Mouse (Mus musculus) G1E (cell line): ENCODE data around the gene Med19. TPM values are rescaled to one million over a fixed set of nuclear protein-coding genes. Genes with fewer than 3 reads are reported as not detected.

Experiments used
- ATAC-seq: 2 replicates; pipeline ENCODE4 v1.8.0; 2016; ENCODE audit warnings: mild to moderate bottlenecking; ENCODE audit not compliant: insufficient number of reproducible peaks, poor library complexity, low FRiP score, severe bottlenecking; ENCODE audit errors: extremely low read depth
- DNase-seq: peaks from one replicate; pipeline ENCODE4 v3.0.0; 2012; ENCODE audit warnings: low spot score
- H3K27me3 ChIP-seq: 2 replicates; pipeline ENCODE4 v1.6.1; 2012; ENCODE audit warnings: mild to moderate bottlenecking, low read length, inconsistent platforms; ENCODE audit not compliant: insufficient read depth
- H3K36me3 ChIP-seq: replicated peaks from 2 replicates; pipeline ENCODE3; 2012; ENCODE audit warnings: mild to moderate bottlenecking, inconsistent platforms
- H3K4me1 ChIP-seq: 2 replicates; pipeline ENCODE4 v1.6.1; 2012; ENCODE audit warnings: low read depth, low read length, inconsistent platforms, mixed read lengths; ENCODE audit not compliant: insufficient read depth
- H3K4me3 ChIP-seq: 2 replicates; pipeline ENCODE4 v1.5.1; 2012; ENCODE audit warnings: low read depth, mild to moderate bottlenecking, inconsistent platforms, low read length, moderate library complexity, mixed read lengths
- H3K9me3 ChIP-seq: replicated peaks from 2 replicates; pipeline ENCODE4 v1.6.1; 2012; ENCODE audit warnings: inconsistent platforms
- CTCF ChIP-seq: IDR thresholded peaks from 2 replicates; pipeline ENCODE4 v1.5.1; 2012; ENCODE audit warnings: low read depth, low read length, inconsistent platforms, mixed read lengths
- GATA1 ChIP-seq: IDR thresholded peaks from 2 replicates; pipeline ENCODE4 v1.6.1; 2012; ENCODE audit warnings: borderline replicate concordance, low read length, inconsistent platforms, mixed read lengths
- GATA2 ChIP-seq: IDR thresholded peaks from 2 replicates; pipeline ENCODE4 v1.6.1; 2012; ENCODE audit warnings: low read depth, low read length, inconsistent platforms, borderline replicate concordance
- POLR2AphosphoS5 ChIP-seq: IDR thresholded peaks from 2 replicates; pipeline ENCODE4 v1.6.1; 2012; ENCODE audit warnings: low read depth, low read length, inconsistent platforms; ENCODE audit not compliant: insufficient replicate concordance
- TAL1 ChIP-seq: conservative IDR thresholded peaks from 2 replicates; pipeline ENCODE4 v1.6.1; 2012; ENCODE audit warnings: low read depth, low read length, inconsistent platforms, mixed read lengths
- polyA plus RNA-seq: library from polyadenylated mRNA; stranded (reverse); fragments of >175 nt; gene quantifications from 2 replicates; pipeline ENCODE4 v1.2.3, GENCODE M21; 2012
- total RNA-seq, 2 experiments: library from RNA; stranded (forward) in 1 of 2; stranded (reverse) in 1 of 2; fragments of 200-1000 nt in 1 of 2; fragments of >200 nt in 1 of 2; fragmentation: Nextera tagmentation in 1 of 2; gene quantifications; 2 replicates each; pipeline ENCODE4 v1.2.3; 2014 to 2017

Med19 gene
- total and polyA plus RNA-seq, 3 experiments = 14.8 to 51.1 (median 33.1) TPM

GRCm38 (mm10) chr2:84648369-84648768 is 29.8 kb upstream of the Med19 start:
- Histone ChIP-seq H3K27me3 (no peaks in the 10 kb centered on the region), H3K4me1 (peaks cover 23% of the 10 kb centered on the region), H3K4me3 (peak overlapping the region; percentile 44; the same call in 1 of the 2 replicates), H3K36me3 (peaks cover 14% of the 10 kb centered on the region), H3K9me3 (no peaks in the 10 kb centered on the region)
- TF ChIP-seq POLR2AphosphoS5 = no peak
- no peak for TF ChIP-seq GATA2
- TF ChIP-seq GATA1 = no peak
- no peak for TF ChIP-seq CTCF
- TF ChIP-seq TAL1 = no peak
- DNase-seq = no peak
- no peak for ATAC-seq

GRCm38 (mm10) chr2:84649674-84650073 is 28.5 kb upstream of the Med19 start:
- H3K36me3 ChIP-seq = peaks cover 11% of the 10 kb centered on the region
- H3K27me3 ChIP-seq = no peaks in the 10 kb centered on the region
- DNase-seq (no peak), ATAC-seq (no peak)
- H3K9me3 ChIP-seq = no peaks in the 10 kb centered on the region
- peak overlapping the region; percentile 73 for H3K4me3 ChIP-seq
- TF ChIP-seq CTCF = no peak
- no peak for TF ChIP-seq POLR2AphosphoS5
- no peak for TF ChIP-seq TAL1
- no peak for TF ChIP-seq GATA2
- no peak for TF ChIP-seq GATA1
- H3K4me1 ChIP-seq = peaks cover 20% of the 10 kb centered on the region

DNA sequence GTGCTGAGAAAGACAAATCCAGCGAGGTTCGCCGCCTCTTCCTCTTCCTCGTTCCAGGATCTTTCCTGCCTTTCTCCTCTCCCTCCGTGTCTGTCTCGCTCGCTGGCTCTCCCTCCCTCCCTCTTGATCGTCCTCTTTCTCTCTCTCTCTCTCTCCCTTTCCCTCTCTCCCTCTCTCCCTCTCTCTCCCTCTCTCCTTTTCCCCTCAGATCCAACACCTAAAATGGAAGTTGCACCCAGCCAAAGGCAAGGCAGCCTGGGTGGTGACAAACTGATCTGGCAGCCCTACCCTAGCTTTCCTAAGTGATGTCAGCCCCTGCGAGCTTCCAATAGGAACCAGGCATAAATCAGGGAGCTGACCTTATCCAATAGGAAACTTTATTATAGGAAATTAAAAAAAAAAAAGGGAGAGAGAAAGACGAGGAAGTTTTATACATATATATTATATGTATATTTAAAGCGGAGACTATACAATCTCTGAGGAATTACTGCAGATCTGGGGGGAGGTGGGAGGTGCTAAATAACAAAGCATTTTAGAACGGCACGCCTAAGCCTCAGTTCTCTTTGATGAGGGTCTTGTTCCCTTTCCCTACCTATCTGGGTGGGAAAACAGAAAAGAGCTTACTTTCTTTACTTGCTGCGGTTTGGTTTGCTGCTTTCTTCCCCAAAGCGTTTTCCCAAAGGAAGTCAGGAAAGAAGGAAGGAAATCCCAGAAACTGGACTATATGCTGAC is 27.6 kb upstream of the Med19 start, which contains the start of gene Ctnnd1:
Gene Ctnnd1 (minus strand): TSS at position 302 of the 732 bp plus-strand sequence.
- ATAC-seq (peak; percentile 98), DNase-seq (peak; percentile 90)
- peaks cover 11% of the 10 kb centered on the region for H3K36me3 ChIP-seq
- peak within 1 kb of the TSS; percentile 73 for H3K4me3 ChIP-seq
- peaks cover 20% of the 10 kb centered on the region for H3K4me1 ChIP-seq
- H3K9me3 ChIP-seq = no peaks in the 10 kb centered on the region
- TF ChIP-seq GATA2 (no peak), POLR2AphosphoS5 (no peak), TAL1 (no peak), GATA1 (no peak), CTCF (no peak)
- no peaks in the 10 kb centered on the region for H3K27me3 ChIP-seq

- ATAC-seq (no peak), DNase-seq (no peak)
- Histone ChIP-seq H3K36me3 (no peaks in the 10 kb centered on the region), H3K4me1 (peaks cover 9% of the 10 kb centered on the region), H3K9me3 (no peaks in the 10 kb centered on the region), H3K27me3 (no peaks in the 10 kb centered on the region), H3K4me3 (no peak overlapping the region)
- no peak for TF ChIP-seq CTCF
- TF ChIP-seq GATA1 = no peak
- no peak for TF ChIP-seq POLR2AphosphoS5
- no peak for TF ChIP-seq TAL1
- TF ChIP-seq GATA2 = no peak
Measured at GRCm38 (mm10) chr2:84653354-84653753, 24.8 kb upstream of the Med19 start.

DNA sequence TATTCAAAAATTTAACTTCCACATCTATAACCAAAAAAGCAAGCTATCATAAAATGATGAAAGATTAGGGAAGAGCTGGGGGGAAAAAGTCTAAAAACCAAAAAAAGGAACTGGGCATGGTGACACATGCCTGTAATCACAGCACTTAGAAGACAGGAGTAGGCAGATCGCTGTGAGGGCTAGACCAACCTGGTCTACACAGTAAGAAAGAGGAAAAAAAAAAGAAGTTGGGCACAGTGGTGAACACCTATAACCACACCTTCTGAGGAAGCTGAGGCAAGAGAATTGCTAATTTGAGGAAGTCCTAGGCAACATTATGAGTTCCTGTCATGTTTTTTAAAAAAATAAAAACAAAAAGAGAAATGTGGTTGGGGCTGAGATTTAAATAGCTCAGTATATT is 22.3 kb upstream of the Med19 start:
- H3K4me1 ChIP-seq = peaks cover 14% of the 10 kb centered on the region
- no peaks in the 10 kb centered on the region; the same call in 1 of the 2 replicates for H3K9me3 ChIP-seq
- no peak for TF ChIP-seq POLR2AphosphoS5
- TF ChIP-seq GATA1 = no peak
- TF ChIP-seq GATA2 = no peak
- TF ChIP-seq TAL1 = no peak
- no peak for TF ChIP-seq CTCF
- ATAC-seq (no peak), DNase-seq (no peak)
- no peak overlapping the region for H3K4me3 ChIP-seq
- H3K27me3 ChIP-seq = no peaks in the 10 kb centered on the region
- H3K36me3 ChIP-seq = no peaks in the 10 kb centered on the region

GRCm38 (mm10) chr2:84658806-84659205 is 19.4 kb upstream of the Med19 start, which contains the start of gene Btbd18:
Btbd18 (plus strand) TSS chr2:84659079.
- ATAC-seq = no peak
- H3K9me3 ChIP-seq = no peaks in the 10 kb centered on the region; the same call in 1 of the 2 replicates
- no peaks in the 10 kb centered on the region for H3K27me3 ChIP-seq
- TF ChIP-seq GATA1 (no peak), GATA2 (no peak), POLR2AphosphoS5 (no peak), TAL1 (no peak), CTCF (no peak)
- no peak within 1 kb of the TSS; the same call in 1 of the 2 replicates for H3K4me3 ChIP-seq
- H3K4me1 ChIP-seq = peaks cover 12% of the 10 kb centered on the region
- no peaks in the 10 kb centered on the region for H3K36me3 ChIP-seq
- no peak for DNase-seq
